Mouse (Mus musculus) 416B (cell line): ENCODE measurements around the gene Tgfb1i1.

Source experiments
- DNase-seq: peaks from one replicate; pipeline ENCODE4 v3.0.0; 2011; ENCODE audit warnings: low read depth

The Tgfb1i1 gene

GRCm38 (mm10) chr7:128288923-128289544, 42.4 kb downstream of the Tgfb1i1 start:
- DNase-seq, result peak; percentile 37

DNA sequence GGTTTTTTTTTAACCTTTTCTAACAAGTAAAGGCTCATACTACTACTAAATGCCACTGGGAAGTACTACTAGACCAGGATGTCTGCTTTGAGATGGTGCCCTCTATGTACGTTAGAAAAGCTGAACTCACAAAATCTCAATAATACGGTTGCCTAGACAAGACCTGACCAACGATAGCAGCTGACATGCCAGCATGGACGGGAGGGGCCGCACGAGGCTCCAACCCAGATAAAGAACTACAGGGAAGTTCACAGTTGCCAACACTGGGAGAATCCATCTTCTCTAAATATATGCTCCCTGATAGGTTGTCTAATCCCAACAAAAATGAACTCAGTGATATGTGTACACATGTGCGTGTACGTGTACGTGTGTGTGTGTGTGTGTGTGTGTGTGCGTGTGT, 48.2 kb downstream of the Tgfb1i1 start:
- no peak for DNase-seq

GRCm38 (mm10) chr7:128296514-128296913, 49.9 kb downstream of the Tgfb1i1 start:
- DNase-seq, result peak; percentile 57

- peak; percentile 29 for DNase-seq
These were observed 50.6 kb downstream of the Tgfb1i1 start for GRCm38 (mm10) chr7:128297291-128297616.

DNA sequence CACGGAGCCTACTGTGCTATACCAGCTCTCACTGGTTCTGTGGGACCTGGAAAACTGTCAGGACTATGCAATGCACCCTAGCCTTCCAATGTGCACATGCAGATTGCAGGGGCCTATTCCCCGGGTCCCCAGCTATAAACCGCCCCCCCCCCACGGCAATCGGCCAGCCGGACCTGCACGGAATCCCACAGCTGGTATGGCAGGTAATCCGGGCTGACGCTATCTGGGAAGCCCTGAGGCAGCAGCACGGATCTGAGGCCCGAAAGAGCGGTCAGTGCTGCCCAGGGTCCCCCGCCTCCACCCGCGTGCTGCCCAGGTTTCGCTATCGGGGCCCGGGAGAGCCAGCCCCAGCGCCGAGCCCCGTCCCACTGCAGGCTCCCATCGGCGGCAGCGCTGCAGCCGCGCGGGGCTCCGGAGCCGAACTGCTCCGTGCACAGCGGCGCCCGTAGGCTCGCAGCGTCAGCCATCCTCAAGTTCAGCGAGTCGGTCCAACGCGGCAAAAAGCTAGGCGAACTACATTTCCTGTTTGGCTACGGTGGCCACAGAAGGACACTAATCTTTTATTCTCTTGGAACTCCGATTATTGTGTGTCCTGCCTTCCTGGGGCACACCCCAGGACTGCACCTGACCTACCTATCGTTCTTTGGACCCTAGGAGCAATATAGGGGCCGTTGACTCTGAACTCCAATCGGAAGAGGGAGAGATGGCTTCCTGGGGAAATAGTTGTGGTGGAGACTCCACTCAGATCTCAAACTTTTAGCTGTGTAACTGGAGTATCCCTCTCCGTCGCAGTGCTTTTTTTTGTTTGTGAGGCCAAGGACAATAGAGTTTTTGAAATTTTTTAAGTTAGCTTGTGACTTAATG, 51.2 kb downstream of the Tgfb1i1 start, which contains the start of gene BC017158:
TSS of gene BC017158 (minus strand) at position 554 of the 864 bp plus-strand sequence.
- peak; percentile 80 for DNase-seq

- no peak for DNase-seq
These were observed 52.1 kb downstream of the Tgfb1i1 start for GRCm38 (mm10) chr7:128298481-128299342.

GRCm38 (mm10) chr7:128300952-128301351, 54.3 kb downstream of the Tgfb1i1 start:
- DNase-seq, result no peak

- no peak for DNase-seq
These were observed 55.5 kb downstream of the Tgfb1i1 start for GRCm38 (mm10) chr7:128302151-128302550.

GRCm38 (mm10) chr7:128304198-128304597, 57.6 kb downstream of the Tgfb1i1 start:
- DNase-seq, result no peak

DNA sequence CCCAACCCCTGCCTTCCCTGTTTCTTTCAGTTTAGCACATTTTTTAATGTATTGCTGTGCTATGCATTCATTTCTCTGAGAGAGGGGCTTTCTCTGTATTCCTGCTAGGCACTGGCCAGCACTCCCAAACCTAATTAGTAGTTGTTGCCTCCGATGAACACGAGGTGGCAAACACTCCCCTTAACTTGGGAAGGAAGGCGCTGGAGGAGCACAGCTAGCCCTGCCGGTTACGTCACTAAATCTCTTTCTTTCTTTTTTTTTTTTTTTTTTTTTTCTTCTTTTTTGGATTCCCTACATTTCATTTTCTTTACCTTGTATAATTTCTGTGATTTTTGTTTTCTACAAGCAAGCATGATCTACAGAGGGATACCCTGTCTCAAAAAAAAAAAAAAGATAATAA, 58.3 kb downstream of the Tgfb1i1 start:
- peak; percentile 55 for DNase-seq
